Mouse (Mus musculus): ENCODE measurements around the gene Cd4.

DNA sequence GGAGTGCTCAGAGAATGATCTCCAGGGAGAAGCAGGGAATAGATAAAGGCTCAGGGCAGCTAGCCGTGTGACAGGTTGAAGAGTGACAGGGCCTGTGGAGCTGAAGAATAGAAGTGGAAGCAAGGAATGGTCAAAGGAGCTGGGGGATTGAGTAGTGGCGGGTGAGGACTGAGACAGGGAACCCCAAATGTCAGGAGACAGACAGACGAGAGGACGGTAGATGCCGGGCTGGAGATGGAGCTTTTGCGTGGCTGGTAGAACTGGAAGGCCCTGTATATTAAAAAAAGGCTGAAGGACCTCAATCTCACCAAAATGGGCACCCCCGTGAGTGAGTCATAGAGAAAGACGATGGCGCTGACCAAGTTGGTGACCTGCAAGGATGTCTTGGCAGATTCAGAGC is 27.5 kb downstream of the Cd4 start:
- TF ChIP-seq CTCF (IDR thresholded peaks at IDR 0.05; ENCODE audit: borderline replicate concordance, extremely low read depth, insufficient read depth, insufficient read length) (no peak), POLR2A (IDR thresholded peaks at IDR 0.05; ENCODE audit: borderline replicate concordance, extremely low read depth, insufficient read depth, insufficient read length, poor library complexity, severe bottlenecking) (no peak)

All from brain, embryonic 14.5 days (tissue).